In the genomic region with DNA sequence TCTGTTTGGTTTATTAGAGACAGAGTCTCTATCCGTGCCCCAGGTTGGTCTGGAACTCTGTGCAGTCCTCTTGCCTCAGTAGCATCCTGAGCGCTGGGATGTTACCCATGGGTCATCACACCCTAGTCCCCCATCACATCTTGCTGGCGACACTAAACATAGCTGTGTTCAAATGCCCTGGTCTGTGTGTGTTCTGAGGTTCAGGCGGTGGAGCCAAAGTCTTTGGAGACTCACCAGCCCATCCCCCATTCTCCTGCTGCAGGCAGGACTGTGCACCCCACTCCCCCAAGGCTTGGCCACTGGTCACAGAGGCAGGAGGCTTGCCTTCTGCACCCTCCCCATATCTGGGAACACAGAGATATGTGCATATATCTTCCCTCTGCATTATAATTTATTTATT, we compare ENCODE assay signal across 22 mouse cellular contexts. TPM values are rescaled to one million over a fixed set of nuclear protein-coding genes. Genes with fewer than 3 reads are reported as not detected.
DNase-seq lines count a peak whose midpoint lies in the region; ATAC-seq and TF ChIP-seq lines count a peak whose summit lies in the region.
"Had no signal": no experiment of that assay in that cellular context is flagged by ENCODE, and none has a peak within 500 bp of the region (broad histone marks: within the 10 kb centered on the region; RNA-seq: fewer than 3 reads in every experiment).

No protein-coding gene starts in this region.

- no peak overlapping the region for H3K9ac ChIP-seq in forebrain, embryonic 12.5 days
- no peak overlapping the region for H3K9ac ChIP-seq in forebrain, embryonic 11.5 days (ENCODE audit: low read length)
- H3K9ac ChIP-seq in heart, embryonic 15.5 days: no peak overlapping the region
- no peak overlapping the region for H3K9ac ChIP-seq in midbrain, embryonic 11.5 days (ENCODE audit: low read length)
- H3K9ac ChIP-seq in midbrain, postnatal 0 days (replicated peaks; ENCODE audit: low read length, poor library complexity, severe bottlenecking): no peak overlapping the region
- H3K9ac ChIP-seq: stomach, embryonic 15.5 days had no signal

- H3K9me3 ChIP-seq in forebrain, embryonic 12.5 days: no peaks in the 10 kb centered on the region
- H3K9me3 ChIP-seq in forebrain, embryonic 11.5 days (ENCODE audit: control insufficient read depth, low read length): no peaks in the 10 kb centered on the region
- H3K9me3 ChIP-seq in heart, embryonic 15.5 days (replicated peaks): no peaks in the 10 kb centered on the region
- H3K9me3 ChIP-seq in midbrain, embryonic 11.5 days (ENCODE audit: control insufficient read depth, low read length): no peaks in the 10 kb centered on the region
- H3K9me3 ChIP-seq in midbrain, embryonic 10.5 days (replicated peaks): no peaks in the 10 kb centered on the region
- H3K9me3 ChIP-seq in midbrain, postnatal 0 days (ENCODE audit: low read length): no peaks in the 10 kb centered on the region
- H3K9me3 ChIP-seq: stomach, embryonic 15.5 days had no signal

- DNase-seq in forebrain, embryonic 11.5 days (ENCODE audit: low spot score): no peak
- no peak for DNase-seq in heart, adult 18-20 months
- DNase-seq in midbrain, embryonic 11.5 days (ENCODE audit: low spot score, missing footprints): no peak
- DNase-seq in midbrain, embryonic 10.5 days (ENCODE audit: low spot score): no peak
- DNase-seq in midbrain, postnatal 0 days (ENCODE audit: low spot score): no peak
- no peak for DNase-seq in kidney, adult 9 months
- DNase-seq: adrenal gland, adult 8-10 months; cerebellum, adult 11-12 months; cerebellum, postnatal 36 days; kidney, adult 18-20 months; spleen, adult 18-20 months; thymus, postnatal 14 days had no signal

- peaks cover 20% of the 10 kb centered on the region for H3K36me3 ChIP-seq in forebrain, embryonic 12.5 days (replicated peaks)
- no peaks in the 10 kb centered on the region for H3K36me3 ChIP-seq in forebrain, embryonic 11.5 days (ENCODE audit: control insufficient read depth, insufficient read depth, low read length)
- no peaks in the 10 kb centered on the region for H3K36me3 ChIP-seq in heart, embryonic 15.5 days
- no peaks in the 10 kb centered on the region for H3K36me3 ChIP-seq in midbrain, embryonic 11.5 days (ENCODE audit: control insufficient read depth, insufficient read depth, low read length)
- peaks cover 9% of the 10 kb centered on the region; the same call in 1 of the 2 replicates for H3K36me3 ChIP-seq in midbrain, embryonic 10.5 days
- peaks cover 31% of the 10 kb centered on the region for H3K36me3 ChIP-seq in midbrain, postnatal 0 days (ENCODE audit: insufficient read depth, low read length)
- H3K36me3 ChIP-seq: stomach, embryonic 15.5 days had no signal

- peaks cover 17% of the 10 kb centered on the region for H3K27me3 ChIP-seq in forebrain, embryonic 12.5 days
- no peaks in the 10 kb centered on the region for H3K27me3 ChIP-seq in forebrain, embryonic 11.5 days (ENCODE audit: control insufficient read depth, insufficient read depth, low read length)
- no peaks in the 10 kb centered on the region for H3K27me3 ChIP-seq in heart, embryonic 15.5 days
- no peaks in the 10 kb centered on the region for H3K27me3 ChIP-seq in midbrain, embryonic 11.5 days (ENCODE audit: control insufficient read depth, insufficient read depth, low read length)
- peaks cover 13% of the 10 kb centered on the region for H3K27me3 ChIP-seq in midbrain, embryonic 10.5 days (ENCODE audit: low read depth, poor library complexity, severe bottlenecking)
- no peaks in the 10 kb centered on the region for H3K27me3 ChIP-seq in midbrain, postnatal 0 days (ENCODE audit: insufficient read depth, low read length)
- H3K27me3 ChIP-seq: stomach, embryonic 15.5 days had no signal

- H3K4me1 ChIP-seq in forebrain, embryonic 12.5 days: no peaks in the 10 kb centered on the region
- no peaks in the 10 kb centered on the region for H3K4me1 ChIP-seq in forebrain, embryonic 11.5 days (replicated peaks; ENCODE audit: control insufficient read depth, insufficient read depth, low read length)
- peaks cover 46% of the 10 kb centered on the region for H3K4me1 ChIP-seq in heart, embryonic 15.5 days (replicated peaks)
- no peaks in the 10 kb centered on the region for H3K4me1 ChIP-seq in midbrain, embryonic 11.5 days (ENCODE audit: control insufficient read depth, insufficient read depth, low read length)
- H3K4me1 ChIP-seq in midbrain, embryonic 10.5 days: peaks cover 4% of the 10 kb centered on the region; the same call in 1 of the 2 replicates
- H3K4me1 ChIP-seq in midbrain, postnatal 0 days (ENCODE audit: insufficient read depth, low read length): no peaks in the 10 kb centered on the region
- H3K4me1 ChIP-seq: stomach, embryonic 15.5 days had no signal

- TF ChIP-seq CTCF in midbrain, postnatal 0 days (IDR thresholded peaks at IDR 0.05): no peak

- no peak overlapping the region for H3K27ac ChIP-seq in forebrain, embryonic 12.5 days
- no peak overlapping the region for H3K27ac ChIP-seq in forebrain, embryonic 11.5 days (ENCODE audit: low read depth, low read length)
- H3K27ac ChIP-seq in heart, embryonic 15.5 days: peak overlapping the region; percentile 98
- H3K27ac ChIP-seq in midbrain, embryonic 11.5 days (ENCODE audit: low read depth, low read length): no peak overlapping the region
- H3K27ac ChIP-seq in midbrain, embryonic 10.5 days (replicated peaks): no peak overlapping the region
- peak overlapping the region; percentile 51; the same call in 1 of the 2 replicates for H3K27ac ChIP-seq in midbrain, postnatal 0 days (ENCODE audit: low read depth, low read length)
- H3K27ac ChIP-seq: stomach, embryonic 15.5 days had no signal

- no peak overlapping the region for H3K4me3 ChIP-seq in forebrain, embryonic 12.5 days (replicated peaks)
- H3K4me3 ChIP-seq in forebrain, embryonic 11.5 days (ENCODE audit: low read depth, low read length): no peak overlapping the region
- no peak overlapping the region for H3K4me3 ChIP-seq in heart, embryonic 15.5 days
- no peak overlapping the region for H3K4me3 ChIP-seq in midbrain, embryonic 11.5 days (ENCODE audit: low read depth, low read length)
- H3K4me3 ChIP-seq in midbrain, embryonic 10.5 days: no peak overlapping the region
- H3K4me3 ChIP-seq in midbrain, postnatal 0 days (ENCODE audit: low read depth, low read length): no peak overlapping the region
- H3K4me3 ChIP-seq: stomach, embryonic 15.5 days had no signal

- ATAC-seq in forebrain, embryonic 12.5 days (ENCODE audit: low FRiP score): 0 out of 2 replicates have a peak, but pooled peaks have one; percentile 21
- ATAC-seq in forebrain, embryonic 11.5 days (replicated peaks; ENCODE audit: low FRiP score): no peak
- no peak for ATAC-seq in heart, embryonic 15.5 days (replicated peaks; ENCODE audit: insufficient number of reproducible peaks, insufficient read depth, low FRiP score, low read depth)
- ATAC-seq in midbrain, embryonic 11.5 days (ENCODE audit: low FRiP score): 0 out of 2 replicates have a peak, but pooled peaks have one; percentile 20
- ATAC-seq in midbrain, postnatal 0 days (ENCODE audit: low FRiP score): no peak

- WGBS in forebrain, embryonic 12.5 days: 71% methylated on average over 4 of the region's 4 CpGs
- 71% methylated on average over 4 of the region's 4 CpGs for WGBS in forebrain, embryonic 11.5 days
- 57% methylated on average over 4 of the region's 4 CpGs for WGBS in heart, embryonic 15.5 days
- 71% methylated on average over 4 of the region's 4 CpGs for WGBS in midbrain, embryonic 11.5 days
- WGBS in midbrain, embryonic 10.5 days: 72% methylated on average over 4 of the region's 4 CpGs
- WGBS in midbrain, postnatal 0 days: 72% methylated on average over 4 of the region's 4 CpGs

- no peak overlapping the region for H3K4me2 ChIP-seq in forebrain, embryonic 12.5 days
- H3K4me2 ChIP-seq in forebrain, embryonic 11.5 days (ENCODE audit: low read depth, low read length, severe bottlenecking): no peak overlapping the region
- H3K4me2 ChIP-seq in heart, embryonic 15.5 days: no peak overlapping the region
- no peak overlapping the region for H3K4me2 ChIP-seq in midbrain, embryonic 11.5 days
- H3K4me2 ChIP-seq in midbrain, postnatal 0 days (ENCODE audit: low read depth, low read length, poor library complexity, severe bottlenecking): no peak overlapping the region
- H3K4me2 ChIP-seq: stomach, embryonic 15.5 days had no signal

RNA-seq across cellular contexts. Expression of gene Nmrk2, which starts 2.3 kb away (rescaled TPM):
- not detected in 2 replicates for polyA plus RNA-seq in forebrain, embryonic 12.5 days (2016; fragmentation: Nextera tagmentation; extraction: Ambion mirVana)
- polyA plus RNA-seq in forebrain, embryonic 11.5 days (2014; fragmentation: Nextera tagmentation; extraction: Ambion mirVana): not detected in 2 replicates
- 7.3 and 9.1 TPM in 2 replicates for polyA plus RNA-seq in heart, embryonic 15.5 days (2015; fragmentation: Nextera tagmentation; extraction: Ambion mirVana)
- total RNA-seq in heart, adult 18-20 months (2021): 1 to 10 TPM; 7.1 to 8.8 TPM
- polyA plus RNA-seq in midbrain, embryonic 11.5 days (2014; fragmentation: Nextera tagmentation; extraction: Ambion mirVana): not detected in 2 replicates
- not detected in 2 replicates for polyA plus RNA-seq in midbrain, embryonic 10.5 days (2016; fragmentation: Nextera tagmentation; extraction: Ambion mirVana)
- total RNA-seq in midbrain, postnatal 0 days (2014; rRNA removed): not detected in 2 replicates
- polyA plus RNA-seq in midbrain, postnatal 0 days (2015; fragmentation: Nextera tagmentation; extraction: Ambion mirVana): 0.14 TPM in 1 of 2 replicates, not detected in the other
- total RNA-seq: adrenal gland, adult 8-10 months; neutrophil, adult 5-6 weeks had no signal
- polyA plus RNA-seq: embryonic facial prominence, embryonic 11.5 days had no signal

RNA-seq across cellular contexts. Expression of gene 4930442H23Rik, which starts 20.5 kb away (rescaled TPM):
- polyA plus RNA-seq in forebrain, embryonic 12.5 days (2016; fragmentation: Nextera tagmentation; extraction: Ambion mirVana): not detected in 2 replicates
- polyA plus RNA-seq in forebrain, embryonic 11.5 days (2014; fragmentation: Nextera tagmentation; extraction: Ambion mirVana): not detected in 2 replicates
- polyA plus RNA-seq in heart, embryonic 15.5 days (2015; fragmentation: Nextera tagmentation; extraction: Ambion mirVana): not detected in 2 replicates
- not detected for total RNA-seq in heart, adult 18-20 months (2021)
- not detected in 2 replicates for polyA plus RNA-seq in midbrain, embryonic 11.5 days (2014; fragmentation: Nextera tagmentation; extraction: Ambion mirVana)
- polyA plus RNA-seq in midbrain, embryonic 10.5 days (2016; fragmentation: Nextera tagmentation; extraction: Ambion mirVana): 0.09 TPM in 1 of 2 replicates, not detected in the other
- total RNA-seq in midbrain, postnatal 0 days (2014; rRNA removed): not detected in 2 replicates
- polyA plus RNA-seq in midbrain, postnatal 0 days (2015; fragmentation: Nextera tagmentation; extraction: Ambion mirVana): not detected in 2 replicates
- total RNA-seq: adrenal gland, adult 8-10 months; gastrocnemius, adult 8-10 months; heart, postnatal 10 days; neutrophil, adult 5-6 weeks had no signal
- polyA plus RNA-seq: brain, embryonic 14.5 days; embryonic facial prominence, embryonic 11.5 days; limb, embryonic 11.5 days; liver, embryonic 16.5 days; stomach, embryonic 15.5 days had no signal

RNA-seq across cellular contexts. Expression of gene Dapk3, which starts 21.3 kb away (rescaled TPM):
- polyA plus RNA-seq in forebrain, embryonic 12.5 days (2016; fragmentation: Nextera tagmentation; extraction: Ambion mirVana): 62.8 and 67.4 TPM in 2 replicates
- polyA plus RNA-seq in forebrain, embryonic 11.5 days (2014; fragmentation: Nextera tagmentation; extraction: Ambion mirVana): 54.8 and 59.3 TPM in 2 replicates
- 38.4 and 43.1 TPM in 2 replicates for polyA plus RNA-seq in heart, embryonic 15.5 days (2015; fragmentation: Nextera tagmentation; extraction: Ambion mirVana)
- 10 to 100 TPM; 29.9 to 34.5 TPM for total RNA-seq in heart, adult 18-20 months (2021)
- polyA plus RNA-seq in midbrain, embryonic 11.5 days (2014; fragmentation: Nextera tagmentation; extraction: Ambion mirVana): 49.7 and 50.6 TPM in 2 replicates
- 52.7 and 53.3 TPM in 2 replicates for polyA plus RNA-seq in midbrain, embryonic 10.5 days (2016; fragmentation: Nextera tagmentation; extraction: Ambion mirVana)
- 56.7 and 88.8 TPM in 2 replicates for total RNA-seq in midbrain, postnatal 0 days (2014; rRNA removed)
- polyA plus RNA-seq in midbrain, postnatal 0 days (2015; fragmentation: Nextera tagmentation; extraction: Ambion mirVana): 59.1 and 60.9 TPM in 2 replicates

RNA-seq across cellular contexts. Expression of gene Atcay, which starts 26.5 kb away (rescaled TPM):
- polyA plus RNA-seq in forebrain, embryonic 12.5 days (2016; fragmentation: Nextera tagmentation; extraction: Ambion mirVana): 31.8 and 33.9 TPM in 2 replicates
- 20.9 and 23.2 TPM in 2 replicates for polyA plus RNA-seq in forebrain, embryonic 11.5 days (2014; fragmentation: Nextera tagmentation; extraction: Ambion mirVana)
- polyA plus RNA-seq in heart, embryonic 15.5 days (2015; fragmentation: Nextera tagmentation; extraction: Ambion mirVana): 0.25 and 1.1 TPM in 2 replicates
- total RNA-seq in heart, adult 18-20 months (2021): not detected
- 21.2 and 22.2 TPM in 2 replicates for polyA plus RNA-seq in midbrain, embryonic 11.5 days (2014; fragmentation: Nextera tagmentation; extraction: Ambion mirVana)
- polyA plus RNA-seq in midbrain, embryonic 10.5 days (2016; fragmentation: Nextera tagmentation; extraction: Ambion mirVana): 8.7 and 17.1 TPM in 2 replicates
- 195 and 200 TPM in 2 replicates for total RNA-seq in midbrain, postnatal 0 days (2014; rRNA removed)
- polyA plus RNA-seq in midbrain, postnatal 0 days (2015; fragmentation: Nextera tagmentation; extraction: Ambion mirVana): 91.4 and 94.1 TPM in 2 replicates
- total RNA-seq: gastrocnemius, adult 8-10 months; neutrophil, adult 5-6 weeks had no signal

RNA-seq across cellular contexts. Expression of gene Eef2, which starts 27.7 kb away (rescaled TPM):
- polyA plus RNA-seq in forebrain, embryonic 12.5 days (2016; fragmentation: Nextera tagmentation; extraction: Ambion mirVana): 518 and 540 TPM in 2 replicates
- polyA plus RNA-seq in forebrain, embryonic 11.5 days (2014; fragmentation: Nextera tagmentation; extraction: Ambion mirVana): 467 and 501 TPM in 2 replicates
- 350 and 441 TPM in 2 replicates for polyA plus RNA-seq in heart, embryonic 15.5 days (2015; fragmentation: Nextera tagmentation; extraction: Ambion mirVana)
- total RNA-seq in heart, adult 18-20 months (2021): 1,000 to 10,000 TPM; 1,062 to 1,185 TPM
- 398 and 422 TPM in 2 replicates for polyA plus RNA-seq in midbrain, embryonic 11.5 days (2014; fragmentation: Nextera tagmentation; extraction: Ambion mirVana)
- polyA plus RNA-seq in midbrain, embryonic 10.5 days (2016; fragmentation: Nextera tagmentation; extraction: Ambion mirVana): 528 and 571 TPM in 2 replicates
- total RNA-seq in midbrain, postnatal 0 days (2014; rRNA removed): 2,062 and 2,304 TPM in 2 replicates
- polyA plus RNA-seq in midbrain, postnatal 0 days (2015; fragmentation: Nextera tagmentation; extraction: Ambion mirVana): 440 and 459 TPM in 2 replicates

Comparison
In these comparisons a context has a peak if more than half of its experiments do, and no peak if none do; other contexts are left out.
1. ATAC-seq: peak in forebrain, embryonic 12.5 days (single experiment) and midbrain, embryonic 11.5 days (single experiment); none in forebrain, embryonic 11.5 days (single experiment), heart, embryonic 15.5 days (single experiment) and midbrain, postnatal 0 days (single experiment).
2. H3K27ac ChIP-seq: peak in heart, embryonic 15.5 days (single experiment) and midbrain, postnatal 0 days (single experiment); none in forebrain, embryonic 12.5 days (single experiment), forebrain, embryonic 11.5 days (single experiment), midbrain, embryonic 11.5 days (single experiment) and midbrain, embryonic 10.5 days (single experiment).